Mouse (Mus musculus): Measurements from ENCODE around the gene Cul7.
A peak's percentile ranks its signal among the peaks of the same experiment; 100 is the strongest.

Gene Cul7

DNA sequence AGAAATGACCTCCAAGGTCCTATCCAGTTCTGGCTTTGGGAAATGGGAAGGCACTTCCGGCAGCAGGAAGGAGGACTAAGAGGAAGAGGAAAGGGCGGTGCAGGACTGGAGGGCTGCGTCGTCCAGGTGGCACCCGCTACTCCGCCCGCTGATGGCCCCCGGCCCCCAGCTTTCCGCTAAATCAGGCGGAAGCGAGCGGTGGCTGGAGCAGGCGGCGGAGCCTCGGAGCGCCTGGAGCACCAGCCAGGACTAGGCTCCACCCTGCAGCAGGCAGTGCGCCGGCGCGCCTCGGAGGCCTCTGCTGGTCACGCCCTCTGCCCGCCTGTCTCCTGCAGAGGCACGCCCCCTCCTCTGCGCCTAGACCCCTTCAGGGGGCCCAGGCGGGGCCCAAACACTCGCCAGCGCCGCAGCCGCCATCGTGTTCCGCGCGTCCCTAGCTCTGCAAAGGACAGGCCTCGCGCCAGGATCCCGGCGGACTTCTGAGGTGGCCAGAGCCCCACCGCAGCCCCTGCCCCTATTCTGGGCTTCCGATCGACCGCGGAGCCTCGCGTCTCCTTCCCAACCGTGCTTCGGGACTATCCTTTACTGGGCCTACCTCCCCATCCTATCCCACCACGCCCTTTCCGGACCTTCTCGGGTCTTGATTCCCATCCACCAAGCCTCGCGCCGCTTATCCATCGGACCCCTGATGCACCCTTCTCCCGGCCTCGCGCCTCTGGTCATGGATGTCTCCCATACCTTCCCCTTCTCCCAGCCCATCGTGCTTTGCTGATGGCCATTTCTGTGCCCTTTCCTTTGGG, at the start of gene Cul7:
Gene Cul7, plus strand, starts transcription at position 106 of the 800 bp plus-strand sequence.
- peak; percentile 82 to 84 for DNase-seq (ENCODE audit: low spot score in 2 of 2)

DNA sequence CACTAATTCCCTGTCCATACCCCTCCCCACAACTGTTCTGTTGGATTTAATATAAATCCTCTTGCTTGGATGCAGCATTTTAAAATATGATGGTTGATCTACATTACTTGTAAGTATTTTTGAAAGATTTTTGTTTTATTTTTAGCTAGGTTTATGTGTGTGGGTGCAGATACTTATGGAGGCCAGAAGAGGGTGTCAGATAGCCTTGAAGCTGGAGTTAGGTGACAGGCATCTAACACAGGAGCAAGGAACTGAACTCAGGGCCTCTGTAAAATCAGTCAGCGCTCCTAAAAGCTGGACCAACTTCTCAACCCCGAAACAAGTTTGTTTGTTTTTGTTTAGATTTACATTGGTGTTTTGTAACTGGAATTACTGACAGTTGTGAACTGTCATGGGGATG, 49.6 kb upstream of the Cul7 start:
- DNase-seq (ENCODE audit: low spot score in 2 of 2): no peak

DNA sequence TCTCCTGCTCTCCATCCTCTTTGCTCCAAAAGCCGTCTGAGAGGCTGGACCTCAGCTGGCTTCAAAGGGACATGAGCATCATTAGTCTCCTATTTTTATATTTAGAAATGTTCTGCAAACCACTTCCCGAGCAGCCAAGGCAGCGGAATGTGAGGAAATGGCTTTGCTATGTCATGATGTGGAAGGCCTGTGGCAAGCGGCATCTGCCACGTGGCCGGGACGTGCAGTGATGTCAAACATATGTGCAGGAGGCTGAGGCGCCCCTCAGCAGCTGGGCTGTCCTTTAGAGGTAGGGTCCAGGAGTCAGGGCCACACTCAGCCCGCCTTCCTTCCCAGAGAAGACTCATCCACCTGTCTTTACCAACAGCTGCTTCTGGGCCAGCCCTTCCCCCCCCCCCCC, 47.9 kb upstream of the Cul7 start:
- no peak for DNase-seq (ENCODE audit: low spot score in 2 of 2)

DNA sequence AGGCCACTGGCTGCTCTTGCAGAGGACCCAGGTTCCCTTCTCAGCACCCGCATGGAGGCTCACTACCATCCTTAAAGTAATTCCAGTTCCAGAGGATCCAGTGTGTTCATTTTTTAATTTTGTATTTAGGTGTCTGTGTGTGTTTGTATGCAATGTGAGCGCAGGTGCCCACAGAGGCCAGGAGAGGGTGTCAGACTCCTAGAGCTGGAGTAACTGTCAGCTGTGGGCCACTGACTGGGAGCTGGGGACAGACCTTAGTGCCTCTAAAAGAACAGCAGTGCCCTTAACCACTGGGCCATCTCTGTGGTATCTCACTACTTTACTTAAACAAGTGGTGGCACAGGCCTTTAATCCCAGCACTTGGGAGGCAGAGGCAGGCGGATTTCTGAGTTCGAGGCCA, 46.9 kb upstream of the Cul7 start:
- DNase-seq (ENCODE audit: low spot score in 2 of 2): no peak

DNA sequence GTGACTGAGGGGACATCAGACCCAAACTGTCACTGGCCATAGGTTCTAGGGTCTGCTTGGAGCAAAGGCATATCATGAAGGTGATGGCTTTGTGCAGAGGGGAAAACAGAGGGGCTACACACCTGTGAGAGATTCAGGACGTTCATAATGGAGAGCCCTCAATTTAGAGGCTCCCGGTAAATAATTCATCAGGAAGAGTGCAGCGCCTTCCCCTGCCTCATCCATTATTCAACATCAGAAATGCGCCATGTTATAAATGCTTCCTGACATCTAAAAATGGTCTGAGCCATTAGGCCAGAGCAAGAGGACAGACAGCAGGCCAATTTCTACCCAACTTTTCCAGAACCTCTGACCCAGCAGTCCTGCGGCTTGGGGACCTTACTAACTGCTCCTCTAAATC, 45.0 kb upstream of the Cul7 start:
- no peak for DNase-seq (ENCODE audit: low spot score in 2 of 2)

DNA sequence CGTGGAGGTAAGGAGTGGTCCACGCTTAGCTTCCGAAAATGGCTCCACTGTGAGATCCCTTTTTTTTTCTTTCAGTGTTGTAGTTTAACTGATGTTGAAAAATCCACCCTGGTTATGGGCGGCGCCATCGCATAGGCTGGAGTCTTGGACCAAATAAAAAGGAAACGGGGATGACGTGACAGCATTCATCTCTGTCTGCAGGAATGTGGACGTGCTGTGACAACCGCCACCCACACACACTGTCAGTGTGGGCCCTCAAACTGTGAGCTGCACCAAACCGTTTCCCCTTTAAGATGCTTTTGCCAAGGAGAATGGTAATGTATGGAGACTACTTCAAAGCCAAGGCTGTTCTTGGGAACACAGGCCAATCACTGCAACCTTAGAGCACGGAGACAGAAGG, 44.1 kb upstream of the Cul7 start:
- DNase-seq (ENCODE audit: low spot score in 2 of 2): no peak

DNA sequence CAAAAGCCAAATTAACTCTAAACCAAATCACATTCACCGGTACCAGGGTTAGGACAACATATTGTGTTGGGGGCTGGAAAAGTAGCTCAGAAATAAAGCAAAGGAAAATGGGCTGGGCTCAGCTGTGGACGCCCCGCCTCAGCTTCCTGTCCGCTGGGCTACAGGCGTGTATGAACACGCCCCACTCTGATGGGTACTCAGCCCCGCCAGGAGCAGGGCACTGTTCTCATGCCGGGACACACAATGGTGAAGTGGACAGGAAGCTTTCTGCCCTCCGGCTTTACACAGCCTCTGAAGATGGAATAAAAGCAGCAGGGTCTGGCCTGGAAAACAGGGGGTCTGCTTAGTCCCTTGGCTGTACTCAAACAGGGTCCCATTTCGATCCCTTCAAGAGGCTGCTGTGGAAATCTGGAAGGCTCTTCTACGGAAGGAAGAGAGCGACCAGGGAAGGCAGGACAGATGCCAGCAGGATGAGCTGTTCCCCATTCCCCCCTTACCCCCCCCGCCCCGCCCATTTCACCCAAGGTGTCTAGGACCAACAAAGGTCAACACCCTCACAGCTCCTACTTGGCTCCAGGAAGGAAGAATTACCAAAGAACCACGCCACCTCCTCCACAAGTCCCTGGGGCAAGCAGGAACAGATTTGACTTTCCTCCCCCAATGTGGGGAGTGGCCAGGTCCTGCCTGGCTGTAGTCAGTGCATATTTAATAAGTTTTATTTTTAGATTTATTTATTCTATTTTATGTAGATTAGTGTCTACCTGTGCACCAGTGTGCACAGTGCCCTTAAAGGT, 40.2 kb upstream of the Cul7 start:
- DNase-seq (ENCODE audit: low spot score in 2 of 2): no peak

DNA sequence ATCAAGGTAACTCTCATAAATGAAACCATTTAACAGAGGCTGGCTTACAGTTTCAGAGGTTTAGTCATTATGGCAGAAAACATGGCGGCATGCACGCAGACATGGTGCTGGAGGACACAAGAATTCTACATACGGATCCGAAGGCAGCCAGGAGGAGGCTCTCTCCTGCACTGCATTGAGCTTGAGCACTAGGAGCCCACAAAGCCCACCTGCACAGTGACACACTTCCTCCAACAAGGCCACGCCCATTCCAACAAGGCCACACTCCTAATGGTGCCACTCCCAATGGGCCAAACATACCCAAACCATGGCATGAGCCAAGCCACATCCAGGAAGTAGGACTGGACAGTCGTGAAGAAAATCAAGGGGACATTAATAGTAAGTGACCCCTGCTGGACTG, 38.8 kb upstream of the Cul7 start:
- DNase-seq (ENCODE audit: low spot score in 2 of 2): no peak

DNA sequence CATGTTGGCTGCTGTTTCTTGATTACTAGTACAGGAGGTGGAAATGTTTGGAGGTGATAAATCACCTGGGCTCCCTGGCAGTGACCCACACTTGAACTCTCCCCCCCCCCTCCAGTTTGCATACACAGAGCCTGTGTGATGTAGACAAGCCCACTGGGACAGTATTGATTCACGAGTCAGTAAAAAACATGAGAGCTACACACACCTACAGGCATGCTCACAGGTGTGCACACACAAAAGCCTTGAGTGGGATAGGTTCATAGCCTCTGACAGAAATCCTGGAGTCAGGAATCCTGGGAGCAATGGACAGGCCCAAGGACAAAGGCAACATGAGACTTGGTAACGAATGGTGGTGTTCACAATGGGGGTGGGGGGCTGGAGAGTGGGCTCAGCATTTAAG, 37.9 kb upstream of the Cul7 start:
- DNase-seq (ENCODE audit: low spot score in 2 of 2): no peak

DNA sequence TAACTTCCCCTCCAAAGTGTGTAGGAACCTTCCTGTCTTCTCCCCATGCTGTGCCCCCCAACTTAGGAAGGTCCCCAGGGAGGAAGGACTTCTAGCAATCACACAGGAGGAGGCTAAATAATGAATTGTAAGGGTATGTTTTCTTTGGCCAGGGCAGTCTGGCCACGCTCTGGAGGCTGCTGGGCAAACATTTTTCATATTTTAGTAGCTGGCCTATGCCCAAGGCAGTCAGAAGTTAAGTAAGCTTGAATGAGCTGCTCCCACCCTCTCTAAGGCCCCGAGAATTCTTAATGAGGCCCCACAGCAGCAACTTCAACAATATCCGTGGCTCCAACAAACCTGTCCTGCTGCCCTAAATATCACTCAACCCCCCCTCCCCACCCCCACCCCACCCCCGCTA, 37.3 kb upstream of the Cul7 start:
- no peak for DNase-seq (ENCODE audit: low spot score in 2 of 2)

DNA sequence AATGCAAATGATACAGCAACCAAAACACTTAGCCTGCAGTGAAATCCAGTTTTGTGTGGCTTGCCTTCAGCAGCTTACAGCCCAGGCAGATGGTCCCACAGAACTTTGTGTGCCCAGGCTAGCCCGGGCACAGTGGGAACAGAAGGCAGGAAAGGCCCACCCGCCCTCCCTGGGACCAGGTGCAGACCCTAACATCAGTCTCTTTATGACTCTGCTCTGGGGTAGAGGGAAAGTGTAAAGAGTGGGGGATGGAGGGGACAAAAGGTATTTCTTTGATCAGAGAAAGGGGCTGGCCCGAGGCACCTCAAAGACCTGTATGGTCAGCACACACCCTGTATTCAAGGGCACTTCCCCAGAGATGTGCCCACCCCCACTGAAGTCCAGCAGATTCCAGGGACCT, 36.9 kb upstream of the Cul7 start:
- DNase-seq (ENCODE audit: low spot score in 2 of 2): no peak

DNA sequence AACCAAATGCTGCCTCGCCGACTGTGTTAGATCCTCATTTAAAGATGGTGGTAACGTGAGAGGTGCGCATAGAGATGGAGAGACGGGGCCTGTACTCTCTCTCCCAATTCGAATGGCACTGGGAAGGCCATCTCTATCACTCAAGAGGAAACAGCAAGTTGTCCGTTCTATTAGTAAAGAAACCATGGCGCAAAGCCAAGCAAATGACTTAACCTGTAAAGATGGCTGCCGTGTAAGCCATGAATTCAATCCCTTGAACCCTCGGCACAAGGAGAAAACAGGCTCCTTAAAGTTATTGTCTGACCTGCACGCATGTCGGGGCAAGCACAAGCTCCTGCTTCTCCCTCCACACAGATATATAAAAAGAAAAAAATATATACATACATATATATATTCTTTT, 32.3 kb upstream of the Cul7 start:
- no peak for DNase-seq (ENCODE audit: low spot score in 2 of 2)

DNA sequence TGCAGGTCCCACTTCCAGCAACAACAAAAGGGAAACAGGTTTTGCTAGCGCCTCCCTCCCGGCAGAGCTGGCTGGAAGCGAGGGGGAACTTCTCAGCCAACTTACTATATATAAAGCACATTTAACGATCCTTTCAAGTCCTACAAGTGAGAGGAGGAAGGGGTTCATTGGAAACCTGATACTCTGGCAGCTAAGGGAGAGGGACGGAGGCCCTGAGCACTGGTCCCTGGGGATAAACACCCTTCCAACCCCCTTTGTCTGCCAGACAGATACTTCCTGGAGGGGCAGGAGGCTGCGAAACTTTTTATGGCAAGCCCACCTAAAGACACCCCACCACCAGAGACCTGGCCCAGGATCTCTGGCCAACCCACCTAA, 31.8 kb upstream of the Cul7 start:
- no peak for DNase-seq (ENCODE audit: low spot score in 2 of 2)

DNA sequence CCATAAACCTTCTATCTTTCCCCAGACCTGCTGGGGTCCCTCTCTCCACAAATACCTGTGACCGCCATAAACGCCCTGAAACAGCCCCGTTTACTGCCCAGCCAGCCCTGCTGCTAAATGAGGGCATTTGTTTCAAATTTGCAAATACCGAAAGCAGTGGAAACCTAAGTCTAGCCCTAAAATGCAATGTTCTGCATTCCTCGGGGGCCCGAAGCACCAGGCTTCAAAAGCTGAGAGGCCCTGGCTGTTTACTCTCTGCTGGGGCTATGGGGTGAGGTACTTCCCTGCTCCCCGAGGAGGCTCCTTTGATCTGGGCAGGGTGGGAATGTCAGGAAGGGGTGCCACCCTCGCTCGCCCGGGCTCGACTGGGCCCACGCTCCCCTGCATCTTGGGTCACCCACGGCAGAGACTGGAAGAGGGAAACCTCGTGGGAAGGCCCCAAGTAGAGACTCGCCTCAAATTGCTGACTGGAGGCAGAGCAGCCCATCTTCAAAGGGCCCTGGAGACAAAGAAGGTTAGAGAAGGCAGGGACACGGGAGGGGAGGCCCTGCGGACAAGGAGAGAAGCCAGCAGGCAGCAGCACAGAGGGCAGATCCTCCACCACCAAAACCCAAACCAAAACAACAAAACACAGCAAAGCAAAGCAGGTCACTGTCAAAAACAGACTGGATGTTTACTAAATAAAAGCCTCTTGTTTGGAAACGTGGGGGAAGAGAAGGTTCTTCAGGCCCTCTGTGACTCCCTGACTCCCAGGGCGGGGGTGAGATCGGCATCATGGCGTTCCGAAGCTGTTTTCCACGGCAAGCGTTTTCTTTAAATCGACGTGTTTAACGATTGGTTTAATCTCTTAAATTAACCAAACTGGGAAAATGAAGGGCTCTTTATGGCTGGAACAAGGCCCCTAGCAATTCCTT, 31.1 kb upstream of the Cul7 start:
- no peak for DNase-seq (ENCODE audit: low spot score in 2 of 2)

DNA sequence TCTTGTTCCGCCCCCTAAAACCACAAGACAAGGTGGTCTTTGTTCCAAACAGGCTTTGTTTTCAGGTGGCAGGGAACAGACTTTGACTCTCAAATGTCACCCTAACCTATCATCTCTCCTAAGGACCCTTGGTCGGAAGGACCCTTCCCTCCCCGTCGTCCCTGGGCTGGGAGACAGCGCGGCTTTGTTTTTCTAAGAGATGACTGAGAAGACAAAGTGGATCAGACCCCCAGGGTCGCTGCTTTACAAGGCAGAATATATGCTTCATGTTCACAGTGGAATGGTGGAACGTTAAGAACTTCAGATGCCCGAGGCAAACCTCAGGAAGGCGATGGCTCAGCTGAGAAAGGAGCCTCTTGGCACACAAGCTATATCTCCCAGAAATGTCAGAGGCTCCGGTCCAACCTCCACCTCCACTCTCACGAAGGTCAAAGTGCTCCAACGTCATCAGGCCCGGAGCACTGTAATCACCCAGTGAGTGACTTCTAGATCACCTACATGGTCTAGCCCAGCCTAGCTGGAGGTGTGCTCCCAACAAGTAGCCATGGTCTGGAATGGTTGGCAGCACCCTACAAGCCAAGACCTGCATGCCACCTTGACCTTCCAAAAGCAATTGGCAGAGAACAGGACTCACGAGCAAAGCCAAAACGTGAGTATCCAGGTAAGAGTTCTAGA, 30.3 kb upstream of the Cul7 start:
- no peak for DNase-seq (ENCODE audit: low spot score in 2 of 2)

DNA sequence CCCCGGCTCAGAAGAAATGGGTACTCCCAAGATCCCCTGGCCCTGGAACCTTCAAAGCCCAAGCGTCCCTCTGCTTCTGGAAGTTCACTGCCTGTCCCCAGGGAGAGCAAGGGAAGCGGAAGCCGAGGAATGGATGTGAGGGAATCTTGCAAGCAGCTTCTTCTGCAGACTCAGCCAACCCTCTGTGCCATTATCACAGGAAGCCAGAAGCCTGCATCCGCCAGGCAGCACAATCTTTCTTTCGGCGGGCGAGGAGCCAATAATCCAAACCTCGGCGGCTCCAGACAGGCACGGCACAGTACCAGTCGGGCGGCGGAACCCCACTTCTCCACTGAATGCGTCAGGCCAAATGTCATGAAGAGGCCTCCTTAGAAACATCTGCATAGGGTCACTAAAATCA, 28.8 kb upstream of the Cul7 start:
- DNase-seq (ENCODE audit: low spot score in 2 of 2): no peak

DNA sequence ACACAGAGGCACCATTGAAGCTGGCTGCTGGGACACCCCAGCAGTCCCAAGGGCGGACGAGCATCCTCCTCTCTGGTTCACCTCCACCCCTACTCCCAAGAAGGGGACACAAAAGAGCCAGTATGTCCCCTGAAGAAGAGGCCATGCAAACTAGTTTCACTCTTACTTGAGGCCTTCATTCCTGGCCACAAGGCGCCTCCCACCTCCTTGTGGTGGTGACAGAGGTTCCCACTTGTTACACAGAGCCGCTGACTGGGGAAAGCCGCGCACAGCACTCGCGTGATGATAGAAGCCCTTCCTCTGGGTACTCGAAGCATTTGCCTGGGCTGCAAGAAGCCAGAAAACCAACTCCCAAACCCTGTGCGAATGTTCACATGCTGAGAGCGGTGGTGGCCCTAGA, 27.9 kb upstream of the Cul7 start:
- no peak for DNase-seq (ENCODE audit: low spot score in 2 of 2)

DNA sequence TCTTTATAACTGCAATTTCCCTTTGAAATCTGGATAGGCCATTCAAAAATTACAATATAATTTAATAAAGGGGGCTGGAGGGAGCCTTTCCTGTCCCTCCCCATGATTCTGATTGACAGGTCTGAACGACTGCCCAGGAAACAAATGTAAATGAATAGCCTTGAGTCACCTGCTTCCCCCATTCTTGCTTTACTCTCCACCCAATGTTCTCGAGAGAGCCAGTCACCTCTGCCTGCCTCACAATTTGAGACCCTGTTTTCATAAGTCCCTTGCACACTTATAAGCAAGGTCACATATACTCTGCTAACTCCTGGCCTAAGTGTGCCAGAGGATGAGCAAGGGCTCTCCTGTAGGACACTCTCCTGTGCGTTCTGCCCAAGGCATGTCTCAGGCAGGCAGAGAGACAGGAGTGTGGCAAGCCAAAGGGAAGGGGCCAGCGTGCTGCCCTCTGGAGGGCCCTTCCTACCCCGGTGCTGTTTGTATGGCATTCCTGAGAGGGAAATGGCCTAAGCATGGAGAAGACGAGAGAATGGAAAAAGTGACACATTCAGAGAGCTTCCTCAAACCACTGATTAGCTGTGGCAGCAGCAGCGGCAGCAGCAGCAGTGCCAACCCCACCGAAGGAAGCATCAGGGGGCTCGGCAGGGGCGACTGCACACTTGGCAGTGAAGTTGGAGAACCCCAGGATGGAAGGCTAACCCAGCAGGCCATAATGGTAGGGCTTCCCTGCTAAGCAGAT, 26.1 kb upstream of the Cul7 start:
- no peak for DNase-seq (ENCODE audit: low spot score in 2 of 2)

DNA sequence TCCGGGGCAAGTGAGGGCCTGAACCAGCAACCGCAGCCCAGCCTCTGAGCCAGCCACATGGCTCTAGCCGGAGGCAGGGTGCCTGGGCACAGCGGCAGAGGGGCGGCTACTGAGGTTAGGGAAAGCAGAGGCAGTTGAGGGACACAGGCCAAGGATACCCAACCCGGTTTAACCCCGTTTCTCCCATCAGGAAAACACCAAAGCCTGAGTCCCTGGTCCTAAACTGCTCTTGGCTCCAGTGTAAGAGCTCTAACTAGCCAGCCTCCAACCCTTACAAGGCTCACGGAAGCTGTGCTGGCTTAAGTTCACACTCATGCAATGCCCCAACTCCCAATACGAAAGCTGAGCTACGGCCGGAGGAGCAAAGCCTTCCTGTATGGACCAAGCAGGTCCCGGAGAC, 25.5 kb upstream of the Cul7 start:
- no peak for DNase-seq (ENCODE audit: low spot score in 2 of 2)

DNA sequence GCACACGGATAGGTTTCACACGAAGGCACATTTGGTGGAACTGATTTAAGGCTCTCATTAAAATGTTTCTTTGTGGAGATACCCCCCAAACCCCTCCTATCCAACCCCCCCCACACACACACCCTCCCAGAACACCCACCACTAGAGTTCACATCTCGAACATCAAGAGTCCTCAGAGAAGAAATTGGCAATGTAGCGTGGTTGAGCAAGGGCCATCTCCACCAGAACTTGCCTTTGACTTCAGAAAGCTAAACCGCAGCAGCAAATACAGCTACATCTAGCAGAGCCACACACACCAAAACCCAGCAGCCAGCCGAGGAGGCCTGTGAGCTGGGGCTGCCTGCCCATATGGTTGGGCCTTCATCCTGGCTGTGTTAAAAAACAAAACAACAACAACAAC, 22.7 kb upstream of the Cul7 start:
- DNase-seq (ENCODE audit: low spot score in 2 of 2): no peak

DNA sequence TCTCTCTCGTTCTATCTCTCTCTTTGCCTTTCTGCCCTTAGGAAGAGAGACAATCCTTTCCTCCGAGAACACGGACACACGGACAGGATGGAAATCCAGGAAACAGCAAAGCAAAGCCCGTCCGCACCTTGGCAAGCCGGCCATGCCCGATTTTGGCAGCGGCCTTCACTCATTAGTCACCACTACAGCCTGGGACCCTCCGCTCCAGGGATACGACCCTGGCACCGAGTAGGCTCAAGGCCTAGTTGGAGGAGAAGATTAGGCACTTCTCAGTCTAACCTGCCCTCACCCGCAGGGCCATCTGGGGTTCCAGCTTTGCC, 21.7 kb upstream of the Cul7 start:
- DNase-seq (ENCODE audit: low spot score in 2 of 2): no peak

Measured in spleen, postnatal 36 days (tissue).